Mouse (Mus musculus) spleen, postnatal 4 days (tissue): ENCODE measurements around the gene Serpina6.
"Not testable (repeated sequence)": the region's sequence is repeated elsewhere in the genome, so short reads cannot be mapped to it uniquely, and the experiment has no call there.

ENCODE experiments used
- DNase-seq, 2 experiments: peaks; one replicate each; pipeline ENCODE4 v3.0.0; 2022; ENCODE audit warnings: low spot score in 2 of 2

Gene Serpina6

GRCm38 (mm10) chr12:103656848-103657626, at the start of gene Serpina6:
Serpina6 (minus strand) TSS chr12:103657212.
- no peak for DNase-seq

- DNase-seq = no peak
These were observed 49.1 kb upstream of the Serpina6 start for GRCm38 (mm10) chr12:103706113-103706512.

GRCm38 (mm10) chr12:103705547-103705946, 48.5 kb upstream of the Serpina6 start:
- no peak for DNase-seq

- DNase-seq = no peak
These were observed 43.2 kb upstream of the Serpina6 start for GRCm38 (mm10) chr12:103700144-103700750.

- DNase-seq = no peak
These were observed 38.4 kb upstream of the Serpina6 start, which contains the start of gene Serpina1f for GRCm38 (mm10) chr12:103695429-103695828. Serpina1f (minus strand) TSS chr12:103695529.

- no peak for DNase-seq
These were observed 31.3 kb upstream of the Serpina6 start for GRCm38 (mm10) chr12:103688221-103688814.

GRCm38 (mm10) chr12:103687021-103687420, 30.0 kb upstream of the Serpina6 start:
- DNase-seq = no peak

GRCm38 (mm10) chr12:103686050-103686449, 29.0 kb upstream of the Serpina6 start:
- DNase-seq = no peak

- no peak for DNase-seq
These were observed 28.4 kb upstream of the Serpina6 start for GRCm38 (mm10) chr12:103685386-103685785.

GRCm38 (mm10) chr12:103683775-103684174, 26.8 kb upstream of the Serpina6 start:
- no peak for DNase-seq

GRCm38 (mm10) chr12:103681739-103682138, 24.7 kb upstream of the Serpina6 start:
- DNase-seq = no peak

GRCm38 (mm10) chr12:103681169-103681568, 24.2 kb upstream of the Serpina6 start:
- no peak for DNase-seq

- DNase-seq = not testable (repeated sequence)
These were observed 22.8 kb upstream of the Serpina6 start for GRCm38 (mm10) chr12:103679853-103680252.

GRCm38 (mm10) chr12:103676039-103676438, 19.0 kb upstream of the Serpina6 start, which contains the start of gene Serpina16:
Serpina16 (minus strand) TSS chr12:103676139.
- no peak for DNase-seq

GRCm38 (mm10) chr12:103673179-103673578, 16.2 kb upstream of the Serpina6 start:
- DNase-seq = no peak

- no peak for DNase-seq
These were observed 14.5 kb upstream of the Serpina6 start for GRCm38 (mm10) chr12:103671483-103671882.

GRCm38 (mm10) chr12:103670964-103671363, 14.0 kb upstream of the Serpina6 start:
- DNase-seq = no peak

- DNase-seq = no peak
These were observed 13.3 kb upstream of the Serpina6 start for GRCm38 (mm10) chr12:103670344-103670743.

- DNase-seq = no peak
These were observed 8.3 kb upstream of the Serpina6 start for GRCm38 (mm10) chr12:103665286-103665685.

GRCm38 (mm10) chr12:103662053-103662452, 5.0 kb upstream of the Serpina6 start:
- DNase-seq = not testable (repeated sequence)

- DNase-seq = no peak
These were observed 3.1 kb upstream of the Serpina6 start for GRCm38 (mm10) chr12:103660076-103660475.

GRCm38 (mm10) chr12:103659171-103659570, 2.2 kb upstream of the Serpina6 start:
- no peak for DNase-seq

GRCm38 (mm10) chr12:103657991-103658390, 979 bp upstream of the Serpina6 start:
- DNase-seq = no peak
